Mouse (Mus musculus) kidney, postnatal 36 days (tissue): ENCODE data around the gene Itpkb.
A peak's percentile ranks its signal among the peaks of the same experiment; 100 is the strongest.

ENCODE experiments used
- DNase-seq, 2 experiments: peaks; one replicate each; pipeline ENCODE4 v3.0.0; 2021 to 2022; ENCODE audit warnings: mixed read lengths in 2 of 2

The Itpkb gene

DNA sequence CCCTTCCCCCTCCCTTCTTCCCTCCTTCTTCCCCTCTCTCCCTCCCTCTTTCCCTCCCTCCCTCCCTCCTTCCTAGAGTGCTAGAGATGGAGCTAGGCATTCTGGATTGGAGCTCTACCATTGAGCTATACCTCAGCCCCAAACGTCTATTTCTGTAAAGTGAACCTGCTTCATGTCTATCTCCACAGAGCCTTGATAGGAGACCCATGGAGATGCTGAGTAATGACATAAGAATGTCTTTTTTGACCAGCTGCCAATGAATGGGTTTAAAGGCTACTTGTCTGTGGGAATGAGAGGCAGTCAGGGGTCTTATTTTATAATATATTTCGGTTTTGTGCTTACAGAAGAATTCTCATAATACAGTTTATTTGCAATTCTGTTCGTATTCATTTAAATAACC, 15.2 kb upstream of the Itpkb start:
- DNase-seq = no peak

DNA sequence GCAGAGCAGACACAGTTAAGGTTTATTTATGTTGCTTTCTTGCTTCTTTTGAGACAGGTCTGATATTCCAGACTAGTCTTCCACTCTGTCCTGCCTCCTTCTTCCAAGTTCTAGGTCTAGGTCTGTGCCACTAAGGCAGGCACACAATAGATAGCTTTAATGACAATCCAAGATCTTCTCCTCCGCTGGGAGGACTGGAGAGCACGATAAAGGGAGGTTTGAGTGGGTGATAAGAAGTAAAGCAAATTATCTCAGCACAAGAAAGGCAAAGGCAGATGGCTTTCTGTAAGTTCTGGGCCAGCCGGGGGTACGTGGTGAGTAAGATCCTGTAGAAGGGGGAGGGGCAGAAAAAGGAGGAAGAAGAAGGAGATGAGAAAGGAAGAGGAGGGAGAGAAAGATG, 12.8 kb upstream of the Itpkb start:
- no peak for DNase-seq

DNA sequence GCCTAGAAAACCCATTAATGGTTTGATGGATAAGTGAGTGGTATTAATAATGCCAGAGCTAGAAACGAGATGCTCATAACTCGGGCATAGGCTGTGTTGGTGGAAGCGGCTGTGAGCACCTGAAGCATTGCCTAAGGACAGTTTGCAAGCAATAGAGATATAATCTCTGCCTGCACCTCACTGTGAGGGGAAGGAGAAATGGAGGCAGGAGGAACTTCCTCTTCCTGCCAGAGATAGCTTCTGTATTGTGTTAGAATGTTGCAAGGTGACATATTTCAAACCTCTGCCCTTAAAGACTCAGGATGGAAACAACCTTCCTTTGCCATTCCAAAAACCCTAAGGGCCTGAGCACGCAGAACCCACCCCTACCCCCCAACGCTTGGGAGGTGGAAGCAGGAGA, 11.9 kb upstream of the Itpkb start:
- DNase-seq = no peak

DNA sequence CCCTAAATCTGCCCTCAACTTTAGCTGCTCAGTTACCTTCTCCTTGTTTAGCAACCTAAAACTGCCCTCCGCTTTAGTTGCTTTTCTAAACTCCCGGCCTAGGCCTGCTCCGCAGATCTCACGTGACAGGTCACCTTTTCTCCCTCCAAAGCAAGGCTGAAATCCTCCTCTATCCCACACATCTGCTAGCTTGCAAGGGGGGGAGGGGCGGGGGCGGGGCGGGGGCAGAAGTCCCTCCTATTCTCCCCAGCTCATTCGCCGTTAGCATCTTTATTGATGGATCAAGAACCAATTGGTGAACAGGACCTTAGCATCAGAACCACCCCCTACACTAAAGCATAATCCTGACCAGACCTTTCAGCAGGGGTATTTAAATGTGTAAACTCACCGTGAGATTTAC, 10.4 kb upstream of the Itpkb start:
- DNase-seq = no peak

DNA sequence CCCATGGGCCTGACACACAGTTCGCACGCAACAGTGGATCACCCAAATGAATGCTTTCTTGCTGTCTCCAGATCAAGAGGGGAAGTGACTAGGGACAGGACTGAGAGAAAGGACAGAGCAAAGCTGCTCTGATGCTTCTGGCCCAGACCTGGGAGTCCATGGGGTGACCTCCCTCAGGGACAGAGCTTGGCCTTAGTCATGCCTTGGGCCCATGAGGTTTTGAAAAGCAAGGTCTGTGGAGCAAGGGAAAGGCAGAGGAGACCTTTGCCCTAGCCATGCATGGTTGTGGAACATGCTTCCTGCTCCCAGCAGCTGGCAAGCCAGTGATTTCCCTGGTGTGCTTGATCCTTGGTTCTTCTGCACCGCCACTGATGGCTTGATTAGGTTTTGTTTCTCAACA, 7.4 kb upstream of the Itpkb start:
- DNase-seq = peak in 1 of 2 experiments; percentile 31

DNA sequence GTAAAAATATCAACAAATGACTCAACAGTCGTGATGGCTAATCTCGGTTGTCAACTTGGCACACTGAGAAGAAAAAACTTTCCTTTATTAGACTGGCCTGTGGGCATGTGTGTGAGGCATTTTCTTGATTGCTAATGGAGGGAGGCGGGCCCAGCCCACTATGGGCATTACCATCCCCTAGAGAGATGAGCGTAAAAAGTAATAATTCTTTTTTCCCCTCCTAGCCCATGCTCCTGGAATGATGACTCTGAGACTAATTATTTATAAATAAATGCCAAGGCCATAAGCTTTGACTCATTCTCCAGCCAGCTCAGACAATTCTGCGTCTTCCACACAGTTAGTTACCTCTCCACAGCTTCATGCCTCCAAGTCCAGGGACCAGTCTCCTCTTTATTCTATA, 6.8 kb upstream of the Itpkb start:
- DNase-seq = no peak

DNA sequence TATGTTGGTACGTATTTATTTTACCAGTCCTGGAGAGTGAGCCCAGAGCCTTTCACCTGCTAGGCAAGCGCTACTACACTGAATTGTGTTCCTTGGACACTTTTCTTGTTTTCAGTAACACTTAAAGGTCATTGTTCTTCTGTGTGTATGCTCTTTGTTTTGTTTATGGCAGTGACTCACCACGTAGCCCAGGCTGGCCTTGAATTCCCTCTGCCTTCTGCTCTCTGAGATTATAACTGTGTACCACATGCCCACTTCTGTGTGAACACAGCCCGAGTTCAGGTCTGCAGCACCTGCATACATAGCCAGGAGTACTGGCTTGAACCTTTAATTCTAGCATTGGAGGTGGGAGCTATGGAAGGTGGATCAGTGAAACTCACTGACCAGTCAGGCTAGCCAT, 6.0 kb upstream of the Itpkb start:
- no peak for DNase-seq

DNA sequence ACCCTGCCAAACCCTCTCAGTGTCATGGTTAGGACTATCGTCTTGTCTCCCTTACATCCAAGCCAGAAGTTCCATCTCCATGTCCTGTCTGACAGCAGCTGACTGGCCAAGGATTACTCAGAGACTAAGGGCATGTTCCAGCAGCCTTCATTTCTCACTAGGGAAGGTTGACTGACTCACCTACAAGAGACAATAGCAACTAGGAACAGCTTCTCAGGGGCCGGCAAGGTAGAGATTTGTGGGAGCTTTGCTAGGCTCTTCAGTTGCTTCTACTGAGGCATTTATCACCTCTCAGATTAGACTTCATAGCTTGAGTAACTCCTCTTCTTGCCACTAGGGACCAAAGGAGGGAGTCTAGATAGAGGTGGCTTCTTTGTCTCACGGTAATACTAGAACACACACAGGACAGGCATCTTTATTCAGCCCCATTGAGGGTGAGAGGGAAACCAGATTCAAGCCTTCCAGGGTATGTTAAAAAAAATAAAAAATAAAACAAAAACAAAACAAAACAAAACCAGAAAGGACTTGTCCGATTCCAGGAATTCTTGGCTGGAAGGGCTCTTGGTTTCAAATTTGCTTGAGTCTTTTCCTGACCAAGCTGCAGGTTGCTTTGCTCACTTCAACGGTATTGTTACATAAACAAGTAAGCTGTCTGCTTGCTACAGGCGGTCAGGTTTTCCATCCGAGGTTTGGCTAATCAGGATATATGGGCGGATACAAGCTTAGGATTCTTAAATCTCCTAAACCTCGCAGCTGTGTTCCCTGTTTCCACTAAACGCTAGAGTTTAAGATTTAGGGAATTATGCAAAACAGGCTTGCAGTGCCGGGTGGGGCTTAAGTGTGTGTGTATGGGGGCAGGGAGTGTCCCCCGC, 1.3 kb upstream of the Itpkb start:
- peak; percentile 25 to 27 for DNase-seq

DNA sequence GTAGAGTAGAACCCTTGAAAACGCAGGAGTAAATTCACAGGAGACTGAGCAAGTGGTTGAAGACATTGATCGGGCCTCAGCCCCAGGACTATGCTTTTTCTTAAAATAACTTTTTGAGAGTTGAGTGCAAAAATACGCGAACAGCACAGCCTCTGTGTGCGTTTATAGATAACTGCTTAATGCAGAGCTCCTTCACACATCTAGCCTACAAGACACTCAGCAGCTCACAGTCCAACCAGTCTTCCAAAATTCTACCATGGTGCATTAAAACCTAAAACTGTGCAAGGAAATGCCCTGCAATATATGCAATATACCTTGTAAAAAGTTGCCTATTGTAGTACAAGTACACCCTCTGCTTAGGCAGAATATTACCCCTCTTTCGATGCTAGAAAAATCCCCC, 579 bp upstream of the Itpkb start:
- no peak for DNase-seq

DNA sequence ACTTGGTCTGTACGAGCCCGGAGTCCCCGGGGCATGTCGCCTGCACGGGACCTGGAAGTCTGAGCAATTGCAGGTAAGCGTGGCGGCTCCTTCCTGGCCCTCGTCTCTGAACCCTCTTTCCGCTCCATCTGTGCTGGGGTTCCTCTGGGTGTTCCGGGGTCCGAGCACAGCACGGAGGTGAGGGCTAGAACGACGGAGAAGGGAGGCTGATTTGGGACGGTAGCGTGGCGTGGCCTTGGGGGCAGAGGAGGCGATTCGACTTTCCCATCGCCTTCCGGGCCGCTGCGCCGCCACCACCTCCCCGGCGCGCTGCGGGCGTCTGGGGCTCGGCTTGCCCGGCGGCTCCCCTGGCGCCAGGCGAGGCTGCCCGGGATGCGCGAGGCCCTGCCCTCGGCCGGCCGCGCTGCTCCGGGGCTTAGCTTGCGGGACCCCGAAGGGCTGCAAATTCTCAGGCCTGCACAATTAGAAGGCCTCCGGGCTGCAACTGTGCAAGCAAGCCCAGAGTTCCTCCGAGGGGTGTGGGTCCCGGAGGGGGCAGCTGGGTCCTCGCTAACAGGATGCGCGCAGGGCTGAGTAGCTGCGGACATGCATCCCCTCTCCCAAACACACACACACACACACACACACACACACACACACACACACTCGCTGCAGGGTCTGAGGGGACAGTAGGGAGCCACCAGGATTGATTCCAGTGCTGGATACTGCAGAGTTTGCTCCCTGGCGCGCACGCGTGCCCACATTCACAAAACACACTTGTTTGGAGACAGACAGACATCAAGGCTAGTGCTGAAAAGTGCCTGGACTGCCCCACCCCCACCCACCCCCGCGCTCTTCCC, 641 bp downstream of the Itpkb start:
- DNase-seq = peak; percentile 21 to 64

DNA sequence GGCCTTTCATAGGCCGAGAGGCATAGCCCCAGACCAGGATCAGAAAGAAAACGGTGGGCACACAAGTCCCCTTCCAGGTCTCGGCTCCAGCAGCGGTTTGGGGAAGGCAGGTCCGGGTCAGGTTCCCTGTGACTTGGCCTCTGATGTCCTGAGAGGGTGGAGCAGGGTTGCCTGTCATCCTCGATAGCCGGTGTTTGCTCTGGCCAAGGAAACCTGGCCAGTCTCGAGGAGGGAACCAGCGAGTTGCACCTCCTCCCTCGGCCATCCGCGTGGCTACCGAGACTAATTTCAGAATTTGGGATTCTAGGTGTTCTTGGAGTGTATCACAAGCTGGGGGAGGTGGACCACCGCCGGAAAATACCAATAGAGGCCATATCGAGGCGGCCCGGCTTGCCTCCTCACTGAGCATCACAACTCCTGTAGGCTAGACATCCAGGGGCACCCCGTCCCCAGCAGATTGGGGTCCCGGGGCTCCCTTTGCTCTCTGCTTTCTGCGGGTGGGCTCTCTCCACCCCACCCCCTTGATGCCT, 1.3 kb downstream of the Itpkb start:
- peak in 1 of 2 experiments; percentile 57 for DNase-seq

DNA sequence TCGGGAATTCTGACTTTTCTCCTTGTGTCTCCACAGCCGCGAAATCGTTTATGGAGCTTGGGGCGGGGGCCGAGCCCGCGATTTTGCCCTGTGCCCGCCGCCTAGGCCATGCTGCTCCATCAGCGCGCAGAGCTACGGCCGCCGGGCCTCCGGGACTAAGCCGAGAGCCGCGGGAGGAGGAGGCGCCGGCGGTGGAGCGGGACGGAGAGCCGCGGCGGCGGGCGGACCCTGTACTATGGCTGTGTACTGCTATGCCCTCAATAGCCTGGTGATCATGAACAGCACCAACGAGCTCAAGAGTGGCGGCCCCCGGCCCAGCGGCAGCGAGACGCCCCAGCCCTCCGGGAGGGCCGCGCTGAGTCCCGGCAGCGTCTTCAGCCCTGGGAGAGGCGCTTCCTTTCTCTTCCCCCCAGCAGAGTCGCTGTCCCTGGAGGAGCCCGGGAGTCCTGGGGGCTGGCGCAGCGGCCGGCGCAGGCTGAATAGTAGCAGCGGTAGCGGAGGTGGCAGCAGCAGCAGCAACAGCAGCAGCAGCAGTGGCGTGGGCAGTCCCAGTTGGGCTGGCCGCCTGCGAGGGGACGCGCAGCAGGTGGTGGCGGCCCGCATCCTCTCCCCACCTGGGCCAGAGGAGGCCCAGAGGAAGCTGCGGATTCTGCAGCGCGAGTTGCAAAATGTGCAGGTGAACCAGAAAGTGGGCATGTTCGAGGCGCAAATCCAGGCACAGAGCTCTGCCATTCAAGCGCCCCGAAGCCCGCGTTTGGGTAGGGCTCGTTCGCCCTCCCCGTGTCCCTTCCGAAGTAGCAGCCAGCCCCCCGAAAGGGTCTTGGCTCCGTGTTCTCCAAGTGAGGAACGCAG, 2.0 kb downstream of the Itpkb start:
- DNase-seq = peak; percentile 39 to 72

DNA sequence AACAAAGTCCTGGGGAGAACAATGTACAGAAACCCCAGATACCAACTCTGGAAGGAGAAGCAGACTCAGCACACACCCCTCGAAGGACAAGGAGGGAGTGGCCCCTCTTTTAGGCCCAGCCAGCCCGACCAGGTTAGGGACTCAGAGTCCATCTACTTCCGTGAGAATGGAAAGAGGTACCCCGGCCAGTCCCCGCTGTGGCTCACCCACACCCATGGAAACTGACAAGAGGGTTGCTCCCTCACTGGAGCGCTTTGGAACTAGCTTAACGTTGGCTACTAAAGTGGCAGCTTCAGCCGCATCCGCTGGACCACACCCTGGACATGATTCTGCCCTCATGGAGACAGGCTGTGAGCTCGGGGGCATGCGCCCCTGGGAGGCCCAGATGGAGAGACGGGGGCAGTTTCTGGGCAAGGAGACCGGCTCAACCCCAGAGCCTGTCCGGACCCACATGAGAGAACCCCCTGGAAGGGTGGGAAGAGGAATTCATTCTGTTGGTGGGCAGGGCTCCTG, 2.7 kb downstream of the Itpkb start:
- no peak for DNase-seq

DNA sequence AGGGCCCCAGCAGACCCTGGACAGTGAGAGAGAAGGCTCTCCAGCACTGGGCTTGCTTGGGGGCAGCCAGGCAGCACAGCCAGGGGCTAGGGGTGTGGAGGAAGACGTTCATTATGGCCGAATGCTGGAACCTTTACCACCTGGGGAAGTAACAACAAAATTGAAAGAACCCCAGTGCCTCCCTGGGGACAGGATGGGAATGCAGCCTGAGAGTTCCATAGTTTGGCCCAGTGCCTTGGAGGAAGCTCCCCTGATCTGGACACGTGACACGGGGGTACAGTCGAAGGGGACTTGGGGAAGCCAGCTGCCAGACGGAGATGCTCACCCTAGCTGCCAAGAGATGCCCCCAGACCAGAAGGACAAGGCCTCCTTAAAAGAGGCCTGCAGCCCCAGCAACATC, 3.3 kb downstream of the Itpkb start:
- DNase-seq = peak; percentile 43 to 56

DNA sequence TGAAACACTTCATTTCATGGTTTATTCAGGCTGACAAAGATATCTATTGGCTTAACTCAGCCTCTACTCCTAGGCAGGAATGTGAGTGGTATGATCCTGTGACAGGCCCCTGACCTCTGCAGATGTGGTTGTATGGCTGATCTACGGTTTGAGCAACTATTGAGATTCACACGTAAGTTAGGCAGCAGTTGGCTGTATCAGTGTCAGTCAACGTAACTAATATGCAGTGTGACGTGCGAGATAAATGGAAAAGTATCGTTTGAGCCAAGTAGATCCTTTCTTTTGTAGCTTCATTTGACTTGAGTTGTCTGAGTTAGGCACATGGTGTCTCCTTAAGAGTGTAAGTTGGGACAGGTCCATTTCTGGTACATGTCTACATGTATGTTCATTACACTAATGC, 4.3 kb downstream of the Itpkb start:
- no peak for DNase-seq

DNA sequence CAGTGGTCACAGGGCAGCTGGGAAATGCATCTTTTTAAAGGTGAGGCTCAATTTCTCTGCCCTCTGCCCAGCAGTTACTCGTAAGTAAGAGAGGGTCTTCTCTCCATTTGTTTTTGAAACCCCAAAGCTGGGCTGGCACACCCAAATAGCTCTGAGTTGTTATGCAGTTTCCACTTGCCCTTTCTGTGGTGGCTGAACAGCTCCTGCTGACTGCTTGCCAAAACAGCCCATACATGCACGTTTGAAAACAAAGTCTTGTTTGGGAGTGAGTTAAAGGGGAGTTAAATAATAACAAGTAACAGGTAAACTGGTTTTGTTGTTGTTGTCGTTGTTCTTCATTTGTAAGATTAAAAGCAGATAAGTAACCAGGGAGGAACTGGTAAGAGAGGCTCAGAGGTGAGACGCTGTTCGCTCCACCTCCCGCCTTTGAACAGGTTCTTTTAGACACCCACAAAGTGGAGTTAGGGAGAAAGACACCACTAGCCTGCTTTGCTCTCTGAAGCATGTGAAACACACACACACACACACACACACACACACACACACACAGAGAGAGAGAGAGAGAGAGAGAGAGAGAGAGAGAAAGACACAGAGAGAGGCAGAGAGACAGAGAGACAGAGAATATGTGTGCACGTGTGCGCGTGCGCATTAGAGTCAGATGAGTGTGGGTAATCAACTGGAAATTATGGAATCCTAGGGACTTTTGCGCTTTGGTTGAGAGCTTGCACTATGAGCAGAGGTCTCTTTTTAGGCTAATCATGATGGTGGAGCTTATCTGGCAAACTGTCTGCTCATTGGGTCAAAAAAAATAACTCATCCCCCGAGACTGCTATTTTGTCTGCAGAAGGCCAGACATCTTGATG, 5.5 kb downstream of the Itpkb start:
- peak; percentile 48 to 56 for DNase-seq

DNA sequence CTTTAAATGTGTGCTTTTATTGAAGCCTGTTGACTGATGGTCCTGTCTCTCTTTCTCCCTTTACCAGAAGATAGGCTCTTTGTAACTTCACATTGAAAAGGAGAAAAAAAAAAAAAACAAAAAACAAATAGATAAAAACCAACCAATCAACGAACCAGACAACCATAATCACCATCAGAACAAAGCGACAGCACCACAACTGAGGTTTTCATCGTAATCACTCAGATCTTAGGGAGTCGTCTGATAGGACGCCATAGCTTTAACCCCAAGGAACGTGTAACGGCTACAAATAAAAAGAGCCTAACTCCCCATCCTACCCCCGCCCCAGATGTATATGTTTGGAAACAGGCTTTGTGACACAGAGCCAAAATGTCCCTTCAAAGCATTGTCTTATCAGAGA, 8.1 kb downstream of the Itpkb start:
- DNase-seq = no peak

DNA sequence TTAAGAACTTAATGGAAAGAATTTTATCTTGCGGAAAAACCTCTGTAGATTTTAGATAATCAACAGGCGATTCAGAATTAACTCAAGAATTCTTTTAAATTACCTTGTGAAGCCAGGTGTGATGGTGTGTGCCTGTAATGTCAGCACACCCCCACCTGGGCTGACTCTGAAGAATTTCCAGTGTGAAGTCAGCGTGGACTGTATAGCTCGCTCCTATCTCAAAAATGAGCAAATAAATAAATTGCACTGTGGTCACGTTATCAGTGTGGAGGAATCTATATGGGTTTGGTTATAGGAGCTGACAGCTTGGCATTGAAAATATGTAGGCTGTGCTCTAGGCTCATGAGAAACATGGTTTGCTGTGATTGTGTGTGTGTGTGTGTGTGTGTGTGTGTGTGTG, 8.9 kb downstream of the Itpkb start:
- DNase-seq = no peak

DNA sequence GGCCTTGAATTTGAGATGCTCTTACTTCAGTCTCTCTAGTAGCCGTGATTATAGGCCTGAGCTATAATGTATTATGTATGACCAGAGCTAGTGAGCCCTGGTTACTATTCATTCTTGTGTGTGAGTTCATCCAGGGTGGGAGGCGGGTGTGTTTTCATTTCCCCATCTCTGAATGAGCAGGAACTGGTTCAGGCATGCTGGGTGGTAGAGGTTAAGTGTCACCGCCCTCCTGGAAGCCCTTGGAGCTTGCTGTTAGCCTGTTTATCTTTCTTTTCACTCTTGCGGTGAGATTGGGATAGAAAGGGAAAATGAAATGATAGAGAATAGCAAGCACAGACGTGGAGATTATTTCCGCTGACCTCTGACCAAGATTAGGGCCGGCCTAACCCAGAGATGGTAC, 12.7 kb downstream of the Itpkb start:
- DNase-seq = peak in 1 of 2 experiments; percentile 39

DNA sequence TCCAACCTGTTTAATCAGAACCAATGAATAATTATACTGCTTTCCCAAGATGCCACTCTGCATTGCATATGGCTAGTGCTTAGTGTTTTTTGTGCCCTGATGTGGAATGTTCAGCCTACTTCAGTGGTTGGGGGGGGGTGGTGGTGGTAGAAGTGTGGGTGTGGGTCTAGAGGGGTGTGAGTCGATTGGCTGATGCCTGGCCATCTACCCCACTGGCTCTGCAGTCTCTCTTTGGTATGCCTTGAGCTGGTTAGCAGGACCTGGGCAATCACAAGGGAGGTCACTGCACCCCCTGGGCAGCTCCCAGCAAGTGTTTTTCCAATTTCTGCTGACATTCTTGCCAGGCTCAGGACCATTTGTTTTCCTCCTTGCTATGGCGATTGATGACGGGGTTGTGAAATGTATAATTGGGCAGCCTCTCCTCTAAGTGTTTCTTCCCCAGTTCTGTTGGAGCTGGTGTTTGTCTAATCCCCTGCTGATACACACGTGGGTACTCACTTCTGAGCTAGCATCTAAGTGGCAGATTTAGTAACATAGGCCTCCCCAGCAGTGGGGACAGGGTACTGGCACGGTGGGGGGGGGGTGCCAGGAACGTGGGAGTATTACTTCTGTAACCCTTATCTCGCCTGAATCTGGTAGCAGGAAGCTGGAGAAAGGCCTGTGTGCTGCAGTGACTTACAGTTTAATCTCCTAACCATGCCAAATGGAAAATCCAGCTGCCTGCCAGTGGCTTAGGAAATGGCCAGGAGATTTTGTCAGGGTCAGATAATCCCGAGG, 13.3 kb downstream of the Itpkb start:
- peak in 1 of 2 experiments; percentile 44 for DNase-seq

DNA sequence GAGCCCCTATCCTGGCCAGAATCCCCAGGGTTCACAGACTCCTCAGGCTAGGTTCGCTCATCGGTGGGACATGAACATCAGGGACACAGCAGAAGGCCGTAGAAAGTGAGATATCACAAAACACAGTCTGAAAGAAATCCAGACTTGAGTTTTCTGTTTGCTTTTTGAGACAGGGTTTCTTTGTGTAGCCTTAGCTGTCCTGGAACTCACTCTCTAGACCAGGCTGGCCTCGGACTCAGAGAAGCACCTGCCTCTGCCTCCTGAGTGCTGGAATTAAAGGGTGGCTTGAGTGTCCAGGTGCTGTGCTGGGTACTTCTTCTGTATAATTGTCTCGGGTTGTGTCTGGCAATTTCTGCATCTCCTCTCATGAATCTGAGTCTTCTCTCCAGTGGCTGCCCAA, 14.8 kb downstream of the Itpkb start:
- no peak for DNase-seq
